Mouse (Mus musculus) lung, embryonic 14.5 days (tissue): ENCODE data around the gene Tceal7. TPM values are rescaled to one million over a fixed set of nuclear protein-coding genes. Genes with fewer than 3 reads are reported as not detected.
A peak's percentile ranks its signal among the peaks of the same experiment; 100 is the strongest.
"Not testable (repeated sequence)": the region's sequence is repeated elsewhere in the genome, so short reads cannot be mapped to it uniquely, and the experiment has no call there.

Experiments
- ATAC-seq: fragments of 200-750 bp; cut with Nextera tagmentation; 2 replicates; pipeline ENCODE4 v1.8.0; 2017; ENCODE audit warnings: mild to moderate bottlenecking, moderate TSS enrichment, moderate library complexity; ENCODE audit not compliant: insufficient read depth
- DNase-seq: peaks from one replicate; pipeline ENCODE4 v3.0.0-alpha.2; 2015
- H3K27ac ChIP-seq: fragments of 300-500 bp; sonication (generic); 2 replicates; pipeline ENCODE4 v1.5.1; 2014; ENCODE audit warnings: low read depth, mild to moderate bottlenecking, moderate library complexity
- H3K27me3 ChIP-seq: fragments of 300-500 bp; sonication (generic); 2 replicates; pipeline ENCODE4 v1.6.1; 2014; ENCODE audit warnings: low read length, control low read depth; ENCODE audit not compliant: insufficient read depth
- H3K36me3 ChIP-seq: fragments of 300-500 bp; sonication (generic); 2 replicates; pipeline ENCODE4 v1.6.1; 2014; ENCODE audit warnings: control low read depth; ENCODE audit not compliant: insufficient read depth
- H3K4me1 ChIP-seq: fragments of 300-500 bp; sonication (generic); 2 replicates; pipeline ENCODE4 v1.6.1; 2014; ENCODE audit warnings: antibody characterized with exemption, control low read depth; ENCODE audit not compliant: insufficient read depth
- H3K4me2 ChIP-seq: fragments of 300-500 bp; sonication (generic); 2 replicates; pipeline ENCODE4 v1.6.1; 2014; ENCODE audit warnings: mild to moderate bottlenecking
- H3K4me3 ChIP-seq: fragments of 300-500 bp; sonication (generic); 2 replicates; pipeline ENCODE4 v1.5.1; 2014; ENCODE audit warnings: low read depth, low read length
- H3K9ac ChIP-seq: fragments of 300-500 bp; sonication (generic); 2 replicates; pipeline ENCODE4 v1.6.1; 2014
- H3K9me3 ChIP-seq: fragments of 300-500 bp; sonication (generic); 2 replicates; pipeline ENCODE4 v1.6.1; 2016; ENCODE audit warnings: low read depth, low read length, control low read depth
- CTCF ChIP-seq: IDR thresholded peaks from 2 replicates; pipeline ENCODE4 v1.5.1; 2016; ENCODE audit warnings: antibody characterized with exemption, low read depth
- WGBS: fragments of 180-500 bp; shearing (Covaris S2); extraction: QIAGEN DNeasy Blood & Tissue Kit; methylation state at CpG from one replicate; pipeline ENCODE4 v1.1.7; 2014; 5-methylcytosine and 5-hydroxymethylcytosine counted together
- polyA plus RNA-seq: library from polyadenylated mRNA; unstranded; fragments of >200 nt; fragmentation: Nextera tagmentation; extraction: Ambion mirVana; gene quantifications from 2 replicates; pipeline ENCODE4 v1.2.1, GENCODE M21; 2014

Tceal7 gene
- 0.20 and 0.51 TPM in 2 replicates for polyA plus RNA-seq

- not testable (repeated sequence) for H3K4me1 ChIP-seq, H3K36me3 ChIP-seq, DNase-seq, H3K9me3 ChIP-seq, H3K27ac ChIP-seq, H3K27me3 ChIP-seq, H3K9ac ChIP-seq
- 15% methylated on average over 7 of the region's 67 CpGs for WGBS
- ATAC-seq = peak; percentile 92
- H3K4me2 ChIP-seq = peak within 1 kb of the TSS; percentile 47
- H3K4me3 ChIP-seq = peak within 1 kb of the TSS; percentile 30
Observed at GRCm38 (mm10) chrX:136214729-136215677, at the start of gene Tceal7, which contains the start of gene Bex1. Gene Tceal7 (plus strand): TSS chrX:136214779. Gene Bex1 (minus strand): TSS chrX:136215513.

GRCm38 (mm10) chrX:136170625-136171024 is 44.0 kb upstream of the Tceal7 start:
- H3K4me1 ChIP-seq = no peaks in the 10 kb centered on the region
- DNase-seq = no peak
- H3K9ac ChIP-seq = peak overlapping the region; percentile 40; the same call in 1 of the 2 replicates
- no peak overlapping the region for H3K27ac ChIP-seq
- H3K4me2 ChIP-seq = peak overlapping the region; percentile 64
- ATAC-seq = no peak
- no peaks in the 10 kb centered on the region for H3K27me3 ChIP-seq
- WGBS = 28% methylated on average over 10 of the region's 10 CpGs
- H3K9me3 ChIP-seq = no peaks in the 10 kb centered on the region
- no peak for TF ChIP-seq CTCF
- 0 out of 2 replicates have a peak, but pooled peaks cover 7% of the 10 kb centered on the region for H3K36me3 ChIP-seq
- H3K4me3 ChIP-seq = peak overlapping the region; percentile 61

- H3K36me3 ChIP-seq = 0 out of 2 replicates have a peak, but pooled peaks cover 7% of the 10 kb centered on the region
- DNase-seq (peak; percentile 84), ATAC-seq (peak; percentile 62)
- H3K27ac ChIP-seq = peak overlapping the region; percentile 94
- peak overlapping the region; percentile 77 for H3K9ac ChIP-seq
- H3K4me3 ChIP-seq = peak overlapping the region; percentile 61
- no peaks in the 10 kb centered on the region for H3K4me1 ChIP-seq
- no peak for TF ChIP-seq CTCF
- no peaks in the 10 kb centered on the region for H3K27me3 ChIP-seq
- H3K9me3 ChIP-seq = no peaks in the 10 kb centered on the region
- peak overlapping the region; percentile 64 for H3K4me2 ChIP-seq
- WGBS = 11% methylated on average over 24 of the region's 24 CpGs
Observed at GRCm38 (mm10) chrX:136171189-136172117, 43.1 kb upstream of the Tceal7 start.

- 16% methylated on average over 10 of the region's 10 CpGs for WGBS
- ATAC-seq (peak; percentile 96), DNase-seq (peak; percentile 93)
- peak within 1 kb of the TSS; percentile 77 for H3K9ac ChIP-seq
- peak within 1 kb of the TSS; percentile 94 for H3K27ac ChIP-seq
- peak within 1 kb of the TSS; percentile 64 for H3K4me2 ChIP-seq
- H3K36me3 ChIP-seq = 0 out of 2 replicates have a peak, but pooled peaks cover 7% of the 10 kb centered on the region
- H3K9me3 ChIP-seq = no peaks in the 10 kb centered on the region
- H3K4me3 ChIP-seq = peak within 1 kb of the TSS; percentile 61
- no peaks in the 10 kb centered on the region for H3K27me3 ChIP-seq
- no peak for TF ChIP-seq CTCF
- no peaks in the 10 kb centered on the region for H3K4me1 ChIP-seq
Observed at GRCm38 (mm10) chrX:136172118-136172551, 42.4 kb upstream of the Tceal7 start, which contains the start of gene Tceal8. Gene Tceal8 (minus strand): TSS chrX:136172342.

GRCm38 (mm10) chrX:136172786-136173185 is 41.8 kb upstream of the Tceal7 start:
- H3K4me2 ChIP-seq = peak overlapping the region; percentile 58
- H3K4me3 ChIP-seq = peak overlapping the region; percentile 61
- DNase-seq = peak; percentile 67
- H3K27me3 ChIP-seq = no peaks in the 10 kb centered on the region
- ATAC-seq = no peak
- peak overlapping the region; percentile 50 for H3K9ac ChIP-seq
- H3K27ac ChIP-seq = peak overlapping the region; percentile 81
- H3K9me3 ChIP-seq = no peaks in the 10 kb centered on the region
- TF ChIP-seq CTCF = no peak
- 0 out of 2 replicates have a peak, but pooled peaks cover 7% of the 10 kb centered on the region for H3K36me3 ChIP-seq
- WGBS = 17% methylated on average over 10 of the region's 10 CpGs
- no peaks in the 10 kb centered on the region for H3K4me1 ChIP-seq

GRCm38 (mm10) chrX:136180897-136181553 is 33.6 kb upstream of the Tceal7 start:
- no peak for TF ChIP-seq CTCF
- WGBS = 27% methylated on average over 11 of the region's 11 CpGs
- Histone ChIP-seq H3K9me3 (no peaks in the 10 kb centered on the region), H3K27me3 (no peaks in the 10 kb centered on the region), H3K4me1 (no peaks in the 10 kb centered on the region), H3K4me2 (no peak overlapping the region), H3K27ac (no peak overlapping the region), H3K36me3 (no peaks in the 10 kb centered on the region), H3K4me3 (no peak overlapping the region), H3K9ac (no peak overlapping the region)
- DNase-seq (peak; percentile 38), ATAC-seq (peak; percentile 74)
